Comparison of ENCODE assay signal across 9 mouse cellular contexts in genomic region chr17:34653746-34654285, GRCm38 (mm10). TPM values are rescaled to one million over a fixed set of nuclear protein-coding genes. Genes with fewer than 3 reads are reported as not detected.
DNase-seq lines count a peak whose midpoint lies in the region; ATAC-seq and TF ChIP-seq lines count a peak whose summit lies in the region.
"Had no signal": no experiment of that assay in that cellular context is flagged by ENCODE, and none has a peak within 500 bp of the region (broad histone marks: within the 10 kb centered on the region; RNA-seq: fewer than 3 reads in every experiment).

No protein-coding gene starts in this region.

- TF ChIP-seq CTCF in kidney, adult 2 months (conservative IDR thresholded peaks at IDR 0.05; ENCODE audit: insufficient read depth, insufficient read length, low read depth, low read length) = peak; percentile 65
- TF ChIP-seq CTCF in liver, postnatal 0 days (IDR thresholded peaks at IDR 0.05; ENCODE audit: low read depth) = peak; percentile 86

- no peaks in the 10 kb centered on the region for H3K9me3 ChIP-seq in liver, postnatal 0 days (ENCODE audit: low read length)
- H3K9me3 ChIP-seq: stomach, embryonic 15.5 days had no signal

- H3K4me2 ChIP-seq in liver, postnatal 0 days (ENCODE audit: low read depth, low read length) = no peak overlapping the region
- H3K4me2 ChIP-seq: stomach, embryonic 15.5 days had no signal

- H3K4me1 ChIP-seq in kidney, adult 2 months (ENCODE audit: control insufficient read depth, insufficient read depth, low read length) = peaks cover 8% of the 10 kb centered on the region; the same call in 1 of the 2 replicates
- peaks cover 6% of the 10 kb centered on the region for H3K4me1 ChIP-seq in liver, postnatal 0 days (ENCODE audit: insufficient read depth)

- H3K27me3 ChIP-seq in kidney, adult 2 months (replicated peaks; ENCODE audit: control insufficient read depth, insufficient read depth, low read length) = no peaks in the 10 kb centered on the region
- H3K27me3 ChIP-seq in liver, postnatal 0 days (ENCODE audit: insufficient read depth, low read length) = peaks cover 3% of the 10 kb centered on the region; the same call in 1 of the 2 replicates
- H3K27me3 ChIP-seq: stomach, embryonic 15.5 days had no signal

- H3K27ac ChIP-seq in kidney, adult 2 months (ENCODE audit: insufficient read depth, low read depth, low read length) = no peak overlapping the region; the same call in 1 of the 2 replicates
- H3K27ac ChIP-seq in liver, postnatal 0 days (ENCODE audit: low read depth) = no peak overlapping the region

- no peak for ATAC-seq in liver, postnatal 0 days
- no peak for ATAC-seq in activated CD4-positive, CD25-positive, alpha-beta regulatory T cell, adult 4 months

- WGBS in kidney, adult 2 months = 70% methylated on average over 9 of the region's 9 CpGs
- 62% methylated on average over 9 of the region's 9 CpGs for WGBS in liver, postnatal 0 days (ENCODE audit: insufficient replicate concordance)

- TF ChIP-seq POLR2A in kidney, adult 2 months (IDR thresholded peaks at IDR 0.05; ENCODE audit: low read depth, low read length) = no peak

- TF ChIP-seq EP300 in liver, postnatal 0 days (IDR thresholded peaks at IDR 0.05; ENCODE audit: low read depth) = no peak

- no peak overlapping the region for H3K4me3 ChIP-seq in kidney, adult 2 months (ENCODE audit: insufficient read depth, low read depth, low read length)
- H3K4me3 ChIP-seq in liver, postnatal 0 days (ENCODE audit: low read depth, low read length) = no peak overlapping the region
- H3K4me3 ChIP-seq: stomach, embryonic 15.5 days had no signal

- H3K36me3 ChIP-seq in kidney, adult 2 months (ENCODE audit: control insufficient read depth, insufficient read depth, low read length) = no peaks in the 10 kb centered on the region; the same call in 1 of the 2 replicates
- peaks cover 24% of the 10 kb centered on the region for H3K36me3 ChIP-seq in liver, postnatal 0 days (replicated peaks; ENCODE audit: insufficient read depth, low read length)

- H3K9ac ChIP-seq in liver, postnatal 0 days (replicated peaks) = no peak overlapping the region
- H3K9ac ChIP-seq: stomach, embryonic 15.5 days had no signal

- DNase-seq in kidney, adult 2 months = peak; percentile 60
- DNase-seq in kidney, adult 11 months = no peak
- DNase-seq in CD8-positive naive resting alpha-beta T cell, adult 2 months (ENCODE audit: low read depth in 2 of 2, low spot score in 2 of 2) = peak; percentile 42 to 60
- peak; percentile 33 for DNase-seq in Muller cell, postnatal 12 days (ENCODE audit: inconsistent ontology term)
- peak; percentile 57 to 75 for DNase-seq in cerebellum, postnatal 25 days
- DNase-seq in liver, postnatal 0 days = peak; percentile 64
- peak; percentile 85 for DNase-seq in testis, postnatal 10 days (ENCODE audit: low spot score)

RNA-seq across cellular contexts. Expression of gene Atf6b, which starts 6.9 kb away (rescaled TPM):
- 52.5 and 65.5 TPM in 2 replicates for polyA plus RNA-seq in kidney, adult 2 months (2012; rRNA removed)
- polyA plus RNA-seq in liver, postnatal 0 days (2015; fragmentation: Nextera tagmentation; extraction: Ambion mirVana) = 12.9 and 13.0 TPM in 2 replicates
- polyA plus RNA-seq in activated CD4-positive, CD25-positive, alpha-beta regulatory T cell, adult 4 months (2017; shearing (Covaris generic)) = 10 to 100 TPM; 15.6 to 26.7 TPM

RNA-seq across cellular contexts. Expression of gene Fkbpl, which starts 9.3 kb away (rescaled TPM):
- 5.5 and 5.8 TPM in 2 replicates for polyA plus RNA-seq in kidney, adult 2 months (2012; rRNA removed)
- polyA plus RNA-seq in liver, postnatal 0 days (2015; fragmentation: Nextera tagmentation; extraction: Ambion mirVana) = 5.6 and 5.8 TPM in 2 replicates
- 1 to 10 TPM; 3.5 to 5.4 TPM for polyA plus RNA-seq in activated CD4-positive, CD25-positive, alpha-beta regulatory T cell, adult 4 months (2017; shearing (Covaris generic))

RNA-seq across cellular contexts. Expression of gene Tnxb, which starts 16.5 kb away (rescaled TPM):
- 5.5 and 8.5 TPM in 2 replicates for polyA plus RNA-seq in kidney, adult 2 months (2012; rRNA removed)
- polyA plus RNA-seq in liver, postnatal 0 days (2015; fragmentation: Nextera tagmentation; extraction: Ambion mirVana) = 0.36 TPM in 2 replicates
- polyA plus RNA-seq in activated CD4-positive, CD25-positive, alpha-beta regulatory T cell, adult 4 months (2017; shearing (Covaris generic)) = not detected

RNA-seq across cellular contexts. Expression of gene Prrt1, which starts 24.5 kb away (rescaled TPM):
- 2.7 and 3.2 TPM in 2 replicates for polyA plus RNA-seq in kidney, adult 2 months (2012; rRNA removed)
- polyA plus RNA-seq in liver, postnatal 0 days (2015; fragmentation: Nextera tagmentation; extraction: Ambion mirVana) = 0.05 TPM in 1 of 2 replicates, not detected in the other
- polyA plus RNA-seq in activated CD4-positive, CD25-positive, alpha-beta regulatory T cell, adult 4 months (2017; shearing (Covaris generic)) = 1 to 10 TPM in 1 of 2 experiments, under 1 TPM in 1; 0.34 to 1.4 TPM

RNA-seq across cellular contexts. Expression of gene Ppt2, which starts 25.5 kb away (rescaled TPM):
- 118 and 123 TPM in 2 replicates for polyA plus RNA-seq in kidney, adult 2 months (2012; rRNA removed)
- polyA plus RNA-seq in liver, postnatal 0 days (2015; fragmentation: Nextera tagmentation; extraction: Ambion mirVana) = 19.3 and 19.8 TPM in 2 replicates
- 10 to 100 TPM; 13.3 to 16.8 TPM for polyA plus RNA-seq in activated CD4-positive, CD25-positive, alpha-beta regulatory T cell, adult 4 months (2017; shearing (Covaris generic))
